Mouse (Mus musculus): ENCODE data around the gene Pck2.

Pck2 gene

GRCm38 (mm10) chr14:55592226-55592625, 52.2 kb downstream of the Pck2 start:
- in situ Hi-C loops (cut with MboI, MseI), result loop anchor here (25.0 kb wide), 1 partner anchor 705 kb away; the partner anchor contains the start of genes Bcl2l2, Gm20521, Pabpn1 and Ppp1r3e

GRCm38 (mm10) chr14:55596036-55596690, 56.1 kb downstream of the Pck2 start:
- in situ Hi-C loops (cut with MboI, MseI), result loop anchor here (25.0 kb wide), 1 partner anchor 709 kb away; the partner anchor contains the start of genes Bcl2l2, Gm20521, Pabpn1 and Ppp1r3e

DNA sequence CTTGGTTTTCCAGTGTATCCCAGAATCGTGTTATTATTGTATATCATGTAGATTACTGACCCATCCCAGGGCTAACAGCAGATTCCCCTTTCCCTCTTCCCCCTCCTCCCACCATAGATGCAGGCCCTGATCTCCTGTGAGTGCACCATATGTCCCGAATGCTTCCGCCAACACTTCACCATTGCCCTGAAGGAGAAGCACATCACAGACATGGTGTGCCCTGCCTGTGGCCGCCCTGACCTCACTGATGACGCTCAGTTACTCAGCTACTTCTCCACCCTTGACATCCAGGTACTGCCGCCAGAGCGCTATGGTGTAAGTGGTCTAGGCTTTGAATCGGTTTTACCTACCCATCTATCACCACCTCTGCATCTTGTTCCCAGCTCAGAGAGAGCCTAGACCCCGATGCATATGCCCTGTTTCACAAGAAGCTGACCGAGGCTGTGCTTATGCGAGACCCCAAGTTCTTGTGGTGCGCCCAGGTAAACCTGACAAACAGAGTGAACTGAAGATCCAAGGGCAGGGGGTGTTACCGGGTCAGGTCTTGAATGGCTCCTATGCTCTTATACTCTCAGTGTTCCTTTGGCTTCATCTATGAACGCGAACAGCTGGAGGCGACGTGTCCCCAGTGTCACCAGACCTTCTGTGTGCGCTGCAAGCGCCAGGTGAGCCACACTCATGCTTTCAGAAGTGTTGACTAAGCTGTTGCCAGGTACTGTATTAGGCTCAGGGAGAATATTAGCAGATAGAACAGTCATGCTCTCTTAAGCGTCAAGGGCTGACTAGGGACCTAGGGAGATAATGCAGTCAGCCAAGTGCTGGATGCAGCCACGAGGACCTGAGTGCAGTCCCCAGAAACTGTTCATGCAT, 58.7 kb downstream of the Pck2 start:
- in situ Hi-C loops (cut with MboI, MseI), result loop anchor here (25.0 kb wide), 1 partner anchor 711 kb away; the partner anchor contains the start of genes Bcl2l2, Gm20521, Pabpn1 and Ppp1r3e

Data from regulatory T cell (primary cell).